Mouse (Mus musculus) spleen, adult 2 months (tissue): ENCODE results near the gene Ncor2. TPM values are rescaled to one million over a fixed set of nuclear protein-coding genes. Genes with fewer than 3 reads are reported as not detected.

ENCODE experiments used
- DNase-seq, 2 experiments: peaks; one replicate each; pipeline versions ENCODE4 v3.0.0 to v3.0.0-alpha.2; 2012 to 2021; ENCODE audit warnings: low spot score in 2 of 2, low read depth in 1 of 2
- H3K27ac ChIP-seq: fragments of 200-500 bp; 2 replicates; pipeline ENCODE4 v1.5.1; 2012; ENCODE audit warnings: low read length, inconsistent platforms; ENCODE audit not compliant: insufficient read depth
- H3K27me3 ChIP-seq: fragments of 200-500 bp; 2 replicates; pipeline ENCODE4 v1.6.1; 2012; ENCODE audit warnings: mild to moderate bottlenecking, moderate library complexity, low read length, inconsistent platforms; ENCODE audit not compliant: control insufficient read depth, insufficient read depth
- H3K36me3 ChIP-seq: fragments of 200-500 bp; 2 replicates; pipeline ENCODE4 v1.6.1; 2012; ENCODE audit warnings: mild to moderate bottlenecking, low read length, inconsistent platforms; ENCODE audit not compliant: control insufficient read depth, insufficient read depth
- H3K4me1 ChIP-seq: fragments of 200-500 bp; 2 replicates; pipeline ENCODE4 v1.6.1; 2011; ENCODE audit warnings: inconsistent platforms; ENCODE audit not compliant: control insufficient read depth, insufficient read depth, insufficient read length
- H3K4me3 ChIP-seq: fragments of 200-500 bp; 2 replicates; pipeline ENCODE4 v1.5.1; 2011; ENCODE audit warnings: mild to moderate bottlenecking, inconsistent platforms; ENCODE audit not compliant: insufficient read depth, insufficient read length; ENCODE audit errors: extremely low read depth
- CTCF ChIP-seq: fragments of 200-500 bp; IDR thresholded peaks from 2 replicates; pipeline ENCODE4 v1.5.1; 2011; ENCODE audit warnings: mild to moderate bottlenecking, inconsistent platforms; ENCODE audit not compliant: insufficient read depth, insufficient read length, insufficient replicate concordance; ENCODE audit errors: extremely low read depth
- POLR2A ChIP-seq: fragments of 200-500 bp; IDR thresholded peaks from 2 replicates; pipeline ENCODE4 v1.6.1; 2011; ENCODE audit warnings: low read depth, low read length, inconsistent platforms
- WGBS: fragments of 180-500 bp; shearing (Covaris S2); methylation state at CpG from one replicate; pipeline ENCODE4 v1.1.7; 2018; 5-methylcytosine and 5-hydroxymethylcytosine counted together
- polyA plus RNA-seq: library from polyadenylated mRNA; depleted of rRNA; stranded (reverse); fragments of >200 nt; gene quantifications from 2 replicates; pipeline ENCODE4 v1.2.3, GENCODE M21; 2012; rRNA removed

Ncor2 gene
- 70.1 and 70.5 TPM in 2 replicates for polyA plus RNA-seq

GRCm38 (mm10) chr5:125179007-125179734, at the start of gene Ncor2:
Gene Ncor2 (minus strand): TSS chr5:125179219.
- WGBS: 5% methylated on average over 75 of the region's 87 CpGs
- peak within 1 kb of the TSS; percentile 89 for H3K27ac ChIP-seq
- DNase-seq: peak in 1 of 2 experiments; percentile 78
- TF ChIP-seq CTCF (no peak), POLR2A (no peak)
- peaks cover 18% of the 10 kb centered on the region; the same call in 1 of the 2 replicates for H3K4me1 ChIP-seq
- no peaks in the 10 kb centered on the region for H3K36me3 ChIP-seq
- H3K27me3 ChIP-seq: no peaks in the 10 kb centered on the region
- peak within 1 kb of the TSS; percentile 85 for H3K4me3 ChIP-seq

- 97% methylated on average over 4 of the region's 4 CpGs for WGBS
- H3K4me3 ChIP-seq: no peak overlapping the region
- H3K4me1 ChIP-seq: no peaks in the 10 kb centered on the region; the same call in 1 of the 2 replicates
- no peak overlapping the region for H3K27ac ChIP-seq
- no peaks in the 10 kb centered on the region for H3K36me3 ChIP-seq
- H3K27me3 ChIP-seq: no peaks in the 10 kb centered on the region
- TF ChIP-seq POLR2A (no peak), CTCF (no peak)
- no peak for DNase-seq
These were observed 48.7 kb upstream of the Ncor2 start for GRCm38 (mm10) chr5:125227699-125228098.

GRCm38 (mm10) chr5:125226229-125226634, 47.2 kb upstream of the Ncor2 start:
- no peaks in the 10 kb centered on the region for H3K27me3 ChIP-seq
- WGBS: 35% methylated on average over 12 of the region's 12 CpGs
- H3K4me1 ChIP-seq: no peaks in the 10 kb centered on the region; the same call in 1 of the 2 replicates
- TF ChIP-seq POLR2A (no peak), CTCF (no peak)
- no peak overlapping the region for H3K27ac ChIP-seq
- H3K4me3 ChIP-seq: no peak overlapping the region
- no peak for DNase-seq
- H3K36me3 ChIP-seq: no peaks in the 10 kb centered on the region

GRCm38 (mm10) chr5:125224925-125225324, 45.9 kb upstream of the Ncor2 start:
- H3K36me3 ChIP-seq: no peaks in the 10 kb centered on the region
- WGBS: 91% methylated on average over 3 of the region's 3 CpGs
- H3K4me1 ChIP-seq: no peaks in the 10 kb centered on the region; the same call in 1 of the 2 replicates
- H3K27me3 ChIP-seq: no peaks in the 10 kb centered on the region
- no peak overlapping the region for H3K4me3 ChIP-seq
- no peak for TF ChIP-seq CTCF
- no peak for TF ChIP-seq POLR2A
- DNase-seq: no peak
- no peak overlapping the region for H3K27ac ChIP-seq

- H3K27ac ChIP-seq: no peak overlapping the region
- TF ChIP-seq CTCF (no peak), POLR2A (no peak)
- no peak overlapping the region for H3K4me3 ChIP-seq
- 73% methylated on average over 5 of the region's 5 CpGs for WGBS
- no peaks in the 10 kb centered on the region; the same call in 1 of the 2 replicates for H3K4me1 ChIP-seq
- no peaks in the 10 kb centered on the region for H3K27me3 ChIP-seq
- DNase-seq: no peak
- H3K36me3 ChIP-seq: no peaks in the 10 kb centered on the region
These were observed 44.9 kb upstream of the Ncor2 start for GRCm38 (mm10) chr5:125223961-125224360.

- no peak for TF ChIP-seq POLR2A
- no peak for TF ChIP-seq CTCF
- no peaks in the 10 kb centered on the region for H3K27me3 ChIP-seq
- DNase-seq: no peak
- WGBS: 41% methylated on average over 6 of the region's 6 CpGs
- no peaks in the 10 kb centered on the region for H3K36me3 ChIP-seq
- H3K27ac ChIP-seq: no peak overlapping the region
- H3K4me3 ChIP-seq: no peak overlapping the region
- no peaks in the 10 kb centered on the region; the same call in 1 of the 2 replicates for H3K4me1 ChIP-seq
These were observed 43.7 kb upstream of the Ncor2 start for GRCm38 (mm10) chr5:125222706-125223105.

GRCm38 (mm10) chr5:125221868-125222267, 42.8 kb upstream of the Ncor2 start:
- TF ChIP-seq CTCF (no peak), POLR2A (no peak)
- Histone ChIP-seq H3K36me3 (no peaks in the 10 kb centered on the region), H3K27me3 (no peaks in the 10 kb centered on the region), H3K27ac (no peak overlapping the region), H3K4me1 (no peaks in the 10 kb centered on the region; the same call in 1 of the 2 replicates), H3K4me3 (no peak overlapping the region)
- 79% methylated on average over 3 of the region's 3 CpGs for WGBS
- no peak for DNase-seq
